Mouse (Mus musculus) CD8-positive naive resting alpha-beta T cell, adult 2 months (primary cell): ENCODE data around the gene Cacna1c.
"Not testable (repeated sequence)": the region's sequence is repeated elsewhere in the genome, so short reads cannot be mapped to it uniquely, and the experiment has no call there.

Source experiments
- DNase-seq, 2 experiments: peaks; one replicate each; pipeline ENCODE4 v3.0.0; 2022; ENCODE audit warnings: low read depth in 2 of 2, low spot score in 2 of 2

Cacna1c gene

GRCm38 (mm10) chr6:118626246-118626645 lies 570.0 kb downstream of the Cacna1c start:
- no peak for DNase-seq

DNA sequence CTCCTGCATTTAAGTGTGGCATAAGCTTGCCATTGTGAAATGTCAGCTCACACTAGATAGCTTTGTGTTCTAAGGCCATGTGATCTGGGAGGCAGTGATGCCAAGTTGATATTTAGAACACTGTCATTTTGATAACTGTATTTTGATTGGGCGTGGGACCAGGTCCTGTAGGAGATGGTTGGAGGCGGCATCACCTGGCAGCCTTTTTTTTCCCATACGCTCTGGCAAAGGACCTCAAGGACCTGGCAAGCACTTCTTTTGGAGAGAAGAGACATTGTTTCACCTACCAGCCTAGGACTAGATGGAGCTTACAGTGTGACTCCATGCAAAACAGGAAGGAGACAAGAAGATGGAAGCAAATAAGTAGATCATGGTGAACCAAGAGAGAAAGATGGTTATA lies 572.6 kb downstream of the Cacna1c start:
- DNase-seq: no peak

DNA sequence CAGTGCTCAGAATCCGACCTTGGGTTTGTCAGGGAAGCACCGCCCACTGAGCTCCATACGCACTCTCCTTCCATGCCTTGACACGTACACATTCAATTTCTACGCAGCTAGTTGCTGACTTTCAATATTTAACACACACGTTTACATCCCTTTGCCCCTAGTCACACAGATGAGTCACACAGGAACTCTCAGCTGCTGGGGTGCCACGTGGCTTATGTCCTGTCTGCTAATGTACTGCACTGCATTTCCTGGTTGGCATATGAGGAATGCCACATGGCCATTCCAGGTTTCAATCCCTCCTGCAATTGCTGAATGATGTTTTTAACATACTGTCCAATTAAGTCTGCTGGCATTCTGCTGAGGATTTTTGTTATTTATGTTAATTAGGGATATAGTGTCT lies 574.4 kb downstream of the Cacna1c start:
- no peak for DNase-seq

DNA sequence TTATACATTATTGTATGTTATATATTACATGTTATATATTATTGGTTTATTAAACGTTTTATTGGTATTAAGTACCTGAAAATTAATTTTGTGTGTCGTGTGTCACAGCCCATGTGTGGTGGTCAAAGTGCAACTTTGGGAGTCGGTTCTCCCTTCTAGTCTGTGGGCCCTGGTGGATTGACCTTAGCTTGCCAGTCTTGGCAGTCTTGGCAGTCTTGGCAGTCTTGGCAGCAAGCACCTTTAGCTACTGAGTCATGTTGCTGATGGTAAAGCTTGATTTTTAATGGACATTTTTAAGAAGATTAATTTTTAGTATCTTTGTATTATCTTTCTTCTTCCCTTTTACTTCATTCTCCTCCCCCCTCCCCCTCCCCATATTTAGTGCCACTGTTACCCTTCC lies 574.8 kb downstream of the Cacna1c start:
- no peak for DNase-seq

DNA sequence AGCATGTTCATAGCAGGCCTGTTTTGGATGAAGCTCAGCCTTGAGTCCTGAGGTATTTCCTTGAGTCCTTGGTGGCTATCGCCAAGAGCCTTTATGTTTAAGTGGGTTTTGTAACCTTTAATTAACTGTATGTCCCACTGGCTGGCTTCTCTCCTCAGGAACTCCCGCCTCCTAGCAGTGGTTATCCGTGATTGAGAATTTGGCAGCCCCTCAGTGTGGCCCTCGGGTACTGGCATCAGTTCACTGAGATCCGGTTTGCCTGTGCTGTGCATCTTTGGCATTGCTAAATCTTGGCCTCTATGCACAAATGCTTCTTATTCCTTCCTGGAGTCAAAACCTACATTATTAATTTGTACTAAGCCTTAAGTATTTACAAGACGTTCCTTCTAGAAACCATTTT lies 587.3 kb downstream of the Cacna1c start:
- no peak for DNase-seq

DNA sequence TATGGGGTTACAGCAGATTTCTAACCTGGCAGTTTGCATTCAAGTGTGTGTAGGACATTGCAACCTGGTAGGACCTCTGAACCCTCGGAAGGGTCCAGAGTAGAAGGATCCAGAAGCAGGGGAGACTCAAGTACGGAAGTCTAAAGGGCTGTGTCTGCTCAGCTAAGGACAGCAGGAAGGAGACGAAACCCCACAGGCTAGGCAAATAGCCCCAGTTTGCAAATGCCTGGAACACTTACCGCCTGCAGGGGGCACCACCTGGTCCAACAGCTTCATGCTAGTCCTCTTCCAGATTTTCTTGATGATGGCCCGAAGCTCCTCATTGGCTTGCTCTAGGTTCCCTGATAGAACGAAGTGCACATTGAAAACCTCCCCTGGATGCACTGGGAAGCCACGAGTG lies 590.2 kb downstream of the Cacna1c start:
- no peak for DNase-seq

- no peak for DNase-seq
These were observed 592.4 kb downstream of the Cacna1c start for GRCm38 (mm10) chr6:118603825-118604224.

GRCm38 (mm10) chr6:118595681-118596055 lies 600.5 kb downstream of the Cacna1c start:
- DNase-seq: no peak

DNA sequence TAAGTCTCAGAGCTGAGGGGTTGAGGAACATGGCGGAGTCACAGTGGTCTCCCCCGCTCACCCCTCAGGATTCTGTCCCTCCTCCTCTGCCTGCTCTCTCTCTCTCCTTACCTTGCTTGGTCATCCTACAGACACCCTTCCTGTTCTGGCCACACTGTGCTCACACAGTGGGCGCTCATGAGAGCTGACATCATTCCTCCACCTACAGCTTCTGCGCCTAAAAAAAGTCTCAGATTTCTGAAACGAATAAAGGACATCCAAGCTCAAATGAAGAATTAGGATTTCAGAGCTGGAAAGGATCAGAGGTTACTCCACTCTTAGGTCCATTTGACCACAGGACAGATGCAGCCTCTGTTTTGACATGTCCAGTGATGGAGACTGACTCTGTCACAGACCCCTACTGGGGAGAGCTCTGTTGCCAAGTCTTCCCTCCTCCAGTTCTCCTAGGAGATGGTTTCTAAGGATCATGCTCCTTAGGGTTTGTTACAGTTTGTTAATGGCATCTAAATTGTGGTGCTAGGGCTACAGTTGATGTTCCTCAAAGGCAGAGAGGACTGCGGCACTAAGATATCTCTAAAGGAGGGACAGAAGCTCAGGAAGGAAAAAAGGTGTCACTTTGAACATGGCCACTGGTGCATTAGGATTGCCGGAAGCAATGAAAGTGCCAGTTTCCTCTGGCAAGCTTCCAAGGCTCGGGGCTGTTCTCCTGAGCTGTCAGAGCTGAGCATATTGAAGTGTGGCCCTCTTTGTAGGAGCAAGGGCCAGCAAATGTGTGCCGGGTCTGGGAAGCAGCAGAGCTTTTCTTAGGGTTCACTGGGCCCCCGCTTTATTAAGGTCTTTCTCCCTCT lies 601.2 kb downstream of the Cacna1c start:
- no peak for DNase-seq

DNA sequence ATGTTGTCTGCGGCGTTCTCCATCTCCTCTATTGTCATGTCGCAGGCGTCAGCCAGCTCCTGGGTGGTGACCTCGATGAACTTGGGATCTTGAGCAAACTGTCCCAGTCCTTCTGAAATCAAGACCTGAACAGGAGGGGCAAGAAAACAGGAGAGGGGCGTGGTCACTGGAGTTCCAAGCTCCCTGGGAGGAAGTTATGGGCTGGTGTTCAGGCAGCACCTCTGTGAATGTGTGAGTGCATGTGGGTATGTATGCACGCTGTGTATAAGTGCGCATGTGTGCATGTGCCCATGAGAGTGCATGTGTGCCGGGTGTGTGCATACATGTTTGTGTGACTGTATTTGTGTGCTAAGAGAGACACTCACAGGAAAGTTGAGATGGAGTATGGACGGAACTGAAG lies 602.1 kb downstream of the Cacna1c start:
- no peak for DNase-seq

GRCm38 (mm10) chr6:118593377-118594061 lies 602.7 kb downstream of the Cacna1c start:
- DNase-seq: no peak

DNA sequence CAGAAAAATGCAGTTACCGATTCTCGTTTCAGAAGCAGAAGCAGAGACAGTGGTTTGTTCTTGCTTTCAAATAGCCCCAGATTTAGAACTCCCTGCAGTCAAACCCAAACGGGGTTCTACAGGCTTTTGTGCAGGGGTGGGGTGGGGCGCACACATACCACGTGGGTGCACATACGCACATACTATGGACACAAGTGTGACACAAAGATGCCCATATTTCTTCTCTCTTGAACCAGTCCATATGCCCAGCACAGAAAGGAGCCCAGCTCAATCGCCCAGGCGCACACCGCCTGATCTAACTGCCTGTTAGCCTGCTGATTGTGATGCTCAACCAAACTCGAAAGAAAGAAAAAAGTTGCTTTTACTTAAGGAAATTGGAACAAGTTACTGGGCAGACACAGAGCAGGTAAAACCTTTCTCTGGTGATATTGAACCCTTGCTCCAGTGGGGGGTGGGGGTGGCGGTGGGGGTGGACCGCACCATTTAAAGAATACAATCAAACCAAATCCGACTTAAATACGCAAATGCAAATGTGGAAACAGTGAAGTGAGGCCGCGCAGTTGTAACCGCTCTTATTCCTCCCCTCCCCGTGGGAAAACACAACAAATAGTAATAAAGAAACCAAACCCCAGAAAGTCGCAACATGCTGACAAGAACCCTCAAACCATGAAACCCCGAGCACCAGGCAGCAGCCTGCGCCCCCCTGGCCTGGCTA lies 603.4 kb downstream of the Cacna1c start:
- DNase-seq: no peak

GRCm38 (mm10) chr6:118578741-118579140 lies 617.5 kb downstream of the Cacna1c start:
- DNase-seq: not testable (repeated sequence)

DNA sequence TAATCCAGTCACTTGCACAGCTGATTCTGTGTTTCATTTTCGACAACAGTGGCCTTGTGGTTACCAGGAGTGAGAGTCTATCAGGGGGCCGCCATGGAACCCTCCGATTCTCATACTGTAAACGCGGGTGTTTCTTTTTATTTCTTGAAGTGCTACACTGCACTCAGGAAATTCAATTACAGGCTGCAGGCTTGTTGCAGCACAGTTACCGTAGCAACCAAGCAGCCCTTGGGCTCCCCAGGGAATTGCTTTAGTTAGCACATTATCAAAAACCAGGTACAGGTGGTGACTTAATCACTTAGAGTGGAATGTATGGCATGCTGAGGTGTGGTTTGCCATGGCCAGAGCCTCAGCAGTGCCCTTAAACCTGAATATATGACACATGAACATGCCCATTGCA lies 621.9 kb downstream of the Cacna1c start:
- no peak for DNase-seq

GRCm38 (mm10) chr6:118567816-118568215 lies 628.4 kb downstream of the Cacna1c start:
- DNase-seq: no peak

- DNase-seq: peak; percentile 81 to 86
These were observed 634.2 kb downstream of the Cacna1c start, which contains the start of gene Ankrd26 for GRCm38 (mm10) chr6:118561745-118562609. Gene Ankrd26, minus strand, starts transcription at chr6:118562226.

DNA sequence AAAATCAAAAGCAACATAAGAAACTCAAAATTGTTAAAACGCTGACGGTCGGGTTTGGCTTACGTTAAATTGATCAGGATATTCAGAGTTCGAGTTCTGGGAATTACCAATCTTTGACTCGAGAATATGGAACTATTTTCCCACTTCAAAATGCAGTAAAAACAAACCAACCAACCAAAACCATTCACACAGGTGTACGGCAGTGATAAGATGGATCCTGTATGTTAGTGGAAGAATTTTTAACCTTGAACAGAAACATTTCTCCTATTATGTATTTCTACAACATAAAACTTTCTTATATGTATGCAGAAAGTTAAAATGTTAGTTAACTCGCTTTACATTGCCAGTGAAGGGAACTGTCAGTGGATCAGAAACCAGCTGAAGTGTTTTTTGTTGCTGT lies 635.0 kb downstream of the Cacna1c start:
- no peak for DNase-seq

DNA sequence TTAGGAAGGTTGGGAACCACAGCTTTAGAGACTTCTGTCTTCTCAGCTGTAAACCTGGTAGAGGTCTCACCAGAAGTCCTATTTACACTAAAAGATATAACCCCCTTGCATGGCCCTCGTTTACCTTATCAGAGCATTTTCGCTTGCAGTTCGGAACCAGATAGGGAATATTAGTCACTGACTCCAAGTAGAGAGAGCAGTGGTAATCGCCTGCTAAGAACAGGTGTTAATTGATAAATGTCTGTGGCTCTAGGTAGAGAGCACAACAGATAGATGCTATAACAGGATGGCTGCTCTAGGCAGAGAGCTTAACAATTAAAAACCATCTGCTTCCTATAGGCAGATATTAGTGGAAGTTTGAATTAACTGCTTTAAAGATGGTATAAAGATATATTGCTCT lies 657.6 kb downstream of the Cacna1c start:
- no peak for DNase-seq
